Mouse (Mus musculus) MEL (cell line): ENCODE results near the gene Tmppe. TPM values are rescaled to one million over a fixed set of nuclear protein-coding genes. Genes with fewer than 3 reads are reported as not detected.

Experiments
- DNase-seq: peaks from one replicate; pipeline ENCODE4 v3.0.0; 2011; ENCODE audit warnings: low read depth, low spot score
- H3K27ac ChIP-seq: 2 replicates; pipeline ENCODE4 v1.5.1; 2012; ENCODE audit warnings: low read depth, mild to moderate bottlenecking, control low read depth, low read length, moderate library complexity; ENCODE audit not compliant: control insufficient read depth
- H3K27me3 ChIP-seq, 2 experiments: fragments of 150-350 bp in 1 of 2; sonication (generic) in 1 of 2; 2 replicates each; pipeline ENCODE4 v1.6.1; 2012; ENCODE audit warnings: low read length in 2 of 2, mild to moderate bottlenecking in 2 of 2, improper control_type of control experiment in 1 of 2, moderate library complexity in 1 of 2; ENCODE audit not compliant: insufficient read depth in 2 of 2, control insufficient read depth in 1 of 2
- H3K36me3 ChIP-seq, 2 experiments: 2 replicates each; pipeline ENCODE4 v1.6.1; 2012 to 2014; ENCODE audit warnings: low read length in 2 of 2, improper control_type of control experiment in 1 of 2, inconsistent platforms in 1 of 2, mild to moderate bottlenecking in 1 of 2; ENCODE audit not compliant: insufficient read depth in 2 of 2, control insufficient read depth in 1 of 2
- H3K4me1 ChIP-seq, 2 experiments: fragments of 150-350 bp in 1 of 2; sonication (generic) in 1 of 2; 2 replicates each; pipeline ENCODE4 v1.6.1; 2012; ENCODE audit warnings: low read length in 2 of 2, improper control_type of control experiment in 1 of 2, mild to moderate bottlenecking in 1 of 2; ENCODE audit not compliant: insufficient read depth in 2 of 2, control insufficient read depth in 1 of 2
- H3K4me3 ChIP-seq, 2 experiments: fragments of 150-350 bp in 1 of 2; sonication (generic) in 1 of 2; 2 replicates each; pipeline ENCODE4 v1.5.1; 2012; ENCODE audit warnings: low read depth in 2 of 2, low read length in 2 of 2, mild to moderate bottlenecking in 2 of 2, moderate library complexity in 2 of 2, control low read depth in 1 of 2, improper control_type of control experiment in 1 of 2; ENCODE audit not compliant: control insufficient read depth in 1 of 2, insufficient read depth in 1 of 2
- H3K79me2 ChIP-seq: 2 replicates; pipeline ENCODE4 v1.6.1; 2012; ENCODE audit warnings: mild to moderate bottlenecking, low read length, moderate library complexity; ENCODE audit not compliant: control insufficient read depth, poor library complexity, insufficient read depth
- H3K9ac ChIP-seq: 2 replicates; pipeline ENCODE4 v1.6.1; 2012; ENCODE audit warnings: low read depth, mild to moderate bottlenecking, control low read depth, low read length, moderate library complexity; ENCODE audit not compliant: control insufficient read depth, poor library complexity, severe bottlenecking
- H3K9me3 ChIP-seq: fragments of 150-350 bp; sonication (generic); replicated peaks from 2 replicates; pipeline ENCODE4 v1.6.1; 2012; ENCODE audit warnings: mild to moderate bottlenecking, low read length, improper control_type of control experiment, moderate library complexity; ENCODE audit not compliant: insufficient read depth
- BHLHE40 ChIP-seq: IDR thresholded peaks from 2 replicates; pipeline ENCODE4 v1.6.1; 2012; ENCODE audit warnings: low read depth, mild to moderate bottlenecking, inconsistent platforms, low read length, improper control_type of control experiment, borderline replicate concordance
- CHD1 ChIP-seq: IDR thresholded peaks from 2 replicates; pipeline ENCODE4 v1.6.1; 2012; ENCODE audit warnings: low read depth, mild to moderate bottlenecking, inconsistent platforms, low read length, improper control_type of control experiment
- CHD2 ChIP-seq: IDR thresholded peaks from 2 replicates; pipeline ENCODE4 v1.6.1; 2011; ENCODE audit warnings: low read length, improper control_type of control experiment
- CTCF ChIP-seq, 3 experiments: IDR thresholded peaks in 2 of 3; conservative IDR thresholded peaks in 1 of 3; 2 replicates each; pipeline ENCODE4 v1.5.1; 2011 to 2012; ENCODE audit warnings: low read length in 3 of 3, low read depth in 2 of 3, mild to moderate bottlenecking in 2 of 3, improper control_type of control experiment in 1 of 3, inconsistent platforms in 1 of 3, mixed read lengths in 1 of 3, moderate library complexity in 1 of 3; ENCODE audit not compliant: control insufficient read depth in 1 of 3, insufficient read depth in 1 of 3, poor library complexity in 1 of 3, severe bottlenecking in 1 of 3
- E2F4 ChIP-seq: IDR thresholded peaks from 2 replicates; pipeline ENCODE4 v1.6.1; 2011; ENCODE audit warnings: low read depth, low read length, improper control_type of control experiment, borderline replicate concordance
- ELF1 ChIP-seq: IDR thresholded peaks from 2 replicates; pipeline ENCODE4 v1.6.1; 2014; ENCODE audit warnings: low read depth, mild to moderate bottlenecking, inconsistent platforms, low read length, improper control_type of control experiment, moderate library complexity
- EP300 ChIP-seq, 2 experiments: IDR thresholded peaks; 2 replicates each; pipeline ENCODE4 v1.6.1; 2011; ENCODE audit warnings: improper control_type of control experiment in 2 of 2, low read length in 2 of 2, low read depth in 1 of 2, mild to moderate bottlenecking in 1 of 2
- ETS1 ChIP-seq: IDR thresholded peaks from 2 replicates; pipeline ENCODE4 v1.6.1; 2012; ENCODE audit warnings: low read depth, mild to moderate bottlenecking, inconsistent platforms, low read length, improper control_type of control experiment, moderate library complexity
- GABPA ChIP-seq: IDR thresholded peaks from 2 replicates; pipeline ENCODE4 v1.6.1; 2012; ENCODE audit warnings: low read depth, mild to moderate bottlenecking, inconsistent platforms, low read length, improper control_type of control experiment, moderate library complexity
- GATA1 ChIP-seq: IDR thresholded peaks from 2 replicates; pipeline ENCODE4 v1.6.1; 2011; ENCODE audit warnings: low read depth, low read length, improper control_type of control experiment
- HCFC1 ChIP-seq: IDR thresholded peaks from 2 replicates; pipeline ENCODE4 v1.6.1; 2012; ENCODE audit warnings: low read depth, mild to moderate bottlenecking, inconsistent platforms, low read length, improper control_type of control experiment, moderate library complexity
- JUND ChIP-seq: IDR thresholded peaks from 2 replicates; pipeline ENCODE4 v1.6.1; 2011; ENCODE audit warnings: low read depth, mild to moderate bottlenecking, improper control_type of control experiment, low read length
- KAT2A ChIP-seq: conservative IDR thresholded peaks from 2 replicates; pipeline ENCODE4 v1.6.1; 2012; ENCODE audit warnings: low read depth, low read length, improper control_type of control experiment, inconsistent platforms
- MAFK ChIP-seq: IDR thresholded peaks from 2 replicates; pipeline ENCODE4 v1.6.1; 2011; ENCODE audit warnings: low read depth, mild to moderate bottlenecking, low read length, improper control_type of control experiment, borderline replicate concordance
- MAX ChIP-seq: IDR thresholded peaks from 2 replicates; pipeline ENCODE4 v1.6.1; 2011; ENCODE audit warnings: low read length, improper control_type of control experiment
- MAZ ChIP-seq: IDR thresholded peaks from 2 replicates; pipeline ENCODE4 v1.6.1; 2012; ENCODE audit warnings: low read depth, mild to moderate bottlenecking, inconsistent platforms, low read length, improper control_type of control experiment
- MEF2A ChIP-seq: IDR thresholded peaks from 2 replicates; pipeline ENCODE4 v1.6.1; 2014; ENCODE audit warnings: low read depth, mild to moderate bottlenecking, inconsistent platforms, low read length, improper control_type of control experiment; ENCODE audit not compliant: poor library complexity, insufficient replicate concordance, severe bottlenecking; ENCODE audit errors: extremely low read depth
- MYB ChIP-seq: IDR thresholded peaks from 2 replicates; pipeline ENCODE4 v1.6.1; 2011; ENCODE audit warnings: mild to moderate bottlenecking, low read depth, low read length, improper control_type of control experiment
- MYC ChIP-seq: IDR thresholded peaks from 2 replicates; pipeline ENCODE4 v1.6.1; 2011; ENCODE audit warnings: low read depth, mild to moderate bottlenecking, low read length, improper control_type of control experiment, moderate library complexity
- NRF1 ChIP-seq: IDR thresholded peaks from 2 replicates; pipeline ENCODE4 v1.6.1; 2014; ENCODE audit warnings: low read depth, mild to moderate bottlenecking, inconsistent platforms, low read length, improper control_type of control experiment, moderate library complexity; ENCODE audit not compliant: poor library complexity, insufficient read depth, severe bottlenecking
- POLR2A ChIP-seq, 2 experiments: IDR thresholded peaks; 2 replicates each; pipeline ENCODE4 v1.6.1; 2011 to 2012; ENCODE audit warnings: low read length in 2 of 2, mild to moderate bottlenecking in 2 of 2, control low read depth in 1 of 2, improper control_type of control experiment in 1 of 2, low read depth in 1 of 2, moderate library complexity in 1 of 2; ENCODE audit not compliant: control insufficient read depth in 1 of 2, insufficient read depth in 1 of 2, poor library complexity in 1 of 2
- POLR2AphosphoS2 ChIP-seq: IDR thresholded peaks from 2 replicates; pipeline ENCODE4 v1.6.1; 2011; ENCODE audit warnings: low read length, improper control_type of control experiment
- POLR2AphosphoS5 ChIP-seq: IDR thresholded peaks from 2 replicates; pipeline ENCODE4 v1.6.1; 2012; ENCODE audit warnings: low read depth, borderline replicate concordance, mild to moderate bottlenecking, inconsistent platforms, low read length, moderate library complexity, mixed read lengths
- RAD21 ChIP-seq: IDR thresholded peaks from 2 replicates; pipeline ENCODE4 v1.6.1; 2011; ENCODE audit warnings: mild to moderate bottlenecking, low read depth, low read length, improper control_type of control experiment
- RCOR1 ChIP-seq: IDR thresholded peaks from 2 replicates; pipeline ENCODE4 v1.6.1; 2012; ENCODE audit warnings: low read depth, mild to moderate bottlenecking, inconsistent platforms, low read length, improper control_type of control experiment
- SIN3A ChIP-seq: IDR thresholded peaks from 2 replicates; pipeline ENCODE4 v1.6.1; 2012; ENCODE audit warnings: low read length, improper control_type of control experiment, inconsistent platforms
- SMC3 ChIP-seq: IDR thresholded peaks from 2 replicates; pipeline ENCODE4 v1.6.1; 2011; ENCODE audit warnings: low read depth, low read length, improper control_type of control experiment
- TAL1 ChIP-seq: IDR thresholded peaks from 2 replicates; pipeline ENCODE4 v1.6.1; 2012; ENCODE audit warnings: mild to moderate bottlenecking, inconsistent platforms, low read length, moderate library complexity, mixed read lengths
- TBP ChIP-seq: IDR thresholded peaks from 2 replicates; pipeline ENCODE4 v1.8.0; 2011; ENCODE audit warnings: low read depth, low read length, improper control_type of control experiment
- TCF12 ChIP-seq: IDR thresholded peaks from 2 replicates; pipeline ENCODE4 v1.6.1; 2014; ENCODE audit warnings: low read depth, mild to moderate bottlenecking, inconsistent platforms, low read length, improper control_type of control experiment, moderate library complexity
- USF1 ChIP-seq: IDR thresholded peaks from 2 replicates; pipeline ENCODE4 v1.6.1; 2014; ENCODE audit warnings: low read depth, mild to moderate bottlenecking, inconsistent platforms, low read length, improper control_type of control experiment, moderate library complexity
- USF2 ChIP-seq, 2 experiments: IDR thresholded peaks; 2 replicates each; pipeline ENCODE4 v1.6.1; 2011 to 2012; ENCODE audit warnings: improper control_type of control experiment in 2 of 2, low read length in 2 of 2, borderline replicate concordance in 1 of 2, inconsistent platforms in 1 of 2, low read depth in 1 of 2, mild to moderate bottlenecking in 1 of 2; ENCODE audit not compliant: insufficient read depth in 1 of 2
- ZKSCAN1 ChIP-seq: IDR thresholded peaks from 2 replicates; pipeline ENCODE4 v1.6.1; 2012; ENCODE audit warnings: low read depth, mild to moderate bottlenecking, inconsistent platforms, low read length, improper control_type of control experiment, moderate library complexity
- ZMIZ1 ChIP-seq: IDR thresholded peaks from 2 replicates; pipeline ENCODE4 v1.6.1; 2012; ENCODE audit warnings: low read depth, mild to moderate bottlenecking, inconsistent platforms, low read length, improper control_type of control experiment, moderate library complexity
- ZNF384 ChIP-seq: IDR thresholded peaks from 2 replicates; pipeline ENCODE4 v1.6.1; 2012; ENCODE audit warnings: low read depth, mild to moderate bottlenecking, inconsistent platforms, low read length, improper control_type of control experiment
- polyA plus RNA-seq, 2 experiments: library from polyadenylated mRNA; stranded (reverse) in 1 of 2; unstranded in 1 of 2; fragments of >175 nt in 1 of 2; fragments of >200 nt in 1 of 2; gene quantifications; 2 replicates each; pipeline versions ENCODE4 v1.2.1 to v1.2.4; 2012; ENCODE audit warnings: low replicate concordance in 2 of 2, low read depth in 1 of 2; ENCODE audit not compliant: insufficient read length in 2 of 2, insufficient read depth in 1 of 2, missing spikeins in 1 of 2
- total RNA-seq: library from RNA; depleted of rRNA; stranded (reverse); fragments of 300-350 nt; gene quantifications from 2 replicates; pipeline ENCODE4 v1.2.3, GENCODE M21; 2012

Gene Tmppe
- total and polyA plus RNA-seq, 3 experiments = 7.5 to 9.2 TPM; not detected in 1

- Histone ChIP-seq H3K79me2 (no peaks in the 10 kb centered on the region), H3K27me3 (no peaks in the 10 kb centered on the region), H3K4me1 (peaks cover 4 to 24% of the 10 kb centered on the region in 2 experiments; a peak in 3 of 4 replicates), H3K27ac (peak overlapping the region; percentile 74), H3K4me3 (no peak overlapping the region), H3K9ac (peak overlapping the region; percentile 48), H3K9me3 (no peaks in the 10 kb centered on the region), H3K36me3 (peaks cover 0 to 15% of the 10 kb centered on the region in 2 experiments; a peak in 2 of 4 replicates)
- peak; percentile 82 for DNase-seq
- TF ChIP-seq ZMIZ1 (no peak), ETS1 (peak; percentile 94), MAZ (no peak), USF1 (peak; percentile 65), ELF1 (no peak), HCFC1 (0 out of 2 replicates have a peak, but pooled peaks have one; percentile 45), MAFK (peak; percentile 82; the same call in 1 of the 2 replicates), CHD2 (no peak), TCF12 (peak; percentile 82), POLR2A (IDR thresholded peaks at IDR 0.05; ENCODE audit: control insufficient read depth in 1 of 2, insufficient read depth in 1 of 2, low read depth in 1 of 2, low read length in 2 of 2, poor library complexity in 1 of 2) (peak; percentile 33 to 41; a peak in 1 of 4 replicates), SMC3 (no peak), MAX (peak; percentile 56), GABPA (peak; percentile 78), ZKSCAN1 (no peak), E2F4 (no peak), NRF1 (no peak), MEF2A (peak; percentile 71; the same call in 1 of the 2 replicates), KAT2A (peak; percentile 24; the same call in 1 of the 2 replicates), CTCF (IDR thresholded peaks at IDR 0.05 in 2 of 3, conservative IDR thresholded peaks at IDR 0.05 in 1 of 3; ENCODE audit: control insufficient read depth in 1 of 3, insufficient read depth in 1 of 3, low read depth in 2 of 3, low read length in 3 of 3, poor library complexity in 1 of 3, severe bottlenecking in 1 of 3) (no peak), RAD21 (no peak), RCOR1 (peak; percentile 91), BHLHE40 (peak; percentile 100), USF2 (IDR thresholded peaks at IDR 0.05; ENCODE audit: borderline replicate concordance in 1 of 2, insufficient read depth in 1 of 2, low read depth in 1 of 2, low read length in 2 of 2) (no peak), MYB (0 out of 2 replicates have a peak, but pooled peaks have one; percentile 33), ZNF384 (no peak), GATA1 (peak; percentile 87), MYC (no peak; the same call in 1 of the 2 replicates), TBP (no peak), JUND (0 out of 2 replicates have a peak, but pooled peaks have one; percentile 58), EP300 (IDR thresholded peaks at IDR 0.05; ENCODE audit: low read depth in 1 of 2, low read length in 2 of 2) (peak; percentile 78 to 83), CHD1 (no peak), SIN3A (peak; percentile 73), TAL1 (no peak), POLR2AphosphoS5 (no peak), POLR2AphosphoS2 (peak; percentile 36; the same call in 1 of the 2 replicates)
These were observed 27.4 kb downstream of the Tmppe start for GRCm38 (mm10) chr9:114428103-114428834.
